Mouse (Mus musculus) heart, adult 2 months (tissue): ENCODE results near the gene Slc27a5.

ENCODE experiments used
- CTCF ChIP-seq: fragments of 200-600 bp; IDR thresholded peaks from 2 replicates; pipeline ENCODE4 v1.8.1; 2022; ENCODE audit warnings: antibody characterized with exemption, mild to moderate bottlenecking, moderate library complexity
- EP300 ChIP-seq: fragments of 200-500 bp; IDR thresholded peaks from 2 replicates; pipeline ENCODE4 v1.6.1; 2011; ENCODE audit warnings: low read depth, low read length, control low read depth; ENCODE audit not compliant: insufficient read depth
- POLR2A ChIP-seq: fragments of 200-500 bp; IDR thresholded peaks from 2 replicates; pipeline ENCODE4 v1.6.1; 2011; ENCODE audit warnings: mild to moderate bottlenecking, low read depth, low read length, control low read depth; ENCODE audit not compliant: insufficient read depth

DNA sequence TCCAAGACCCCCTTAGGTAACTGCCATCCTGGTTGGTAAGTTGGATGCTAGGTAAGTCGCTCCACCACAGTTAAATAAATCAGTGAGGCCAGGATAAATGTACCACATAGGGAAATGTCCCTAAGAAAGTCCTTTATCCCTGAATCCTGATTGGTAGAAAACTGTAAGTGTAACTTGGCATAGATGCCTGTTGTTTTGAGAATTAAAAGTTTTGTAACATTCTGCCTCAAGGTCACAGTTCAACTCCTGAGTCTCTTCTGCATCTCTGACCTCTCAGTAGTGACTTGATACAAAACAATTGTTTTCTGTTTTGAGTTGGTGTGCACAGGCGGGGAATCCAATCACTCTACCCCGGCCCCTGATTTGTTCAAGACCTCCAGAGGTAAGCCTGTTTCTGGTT, 859 bp upstream of the Slc27a5 start, which contains the start of gene Trim28:
- TF ChIP-seq EP300: no peak
- TF ChIP-seq CTCF: no peak
- no peak for TF ChIP-seq POLR2A
